Mouse (Mus musculus) left cerebral cortex, postnatal 10 days (tissue): ENCODE data around the gene Mmp19. TPM values are rescaled to one million over a fixed set of nuclear protein-coding genes. Genes with fewer than 3 reads are reported as not detected.
A peak's percentile ranks its signal among the peaks of the same experiment; 100 is the strongest.
"Not testable (repeated sequence)": the region's sequence is repeated elsewhere in the genome, so short reads cannot be mapped to it uniquely, and the experiment has no call there.

Experiments used
- DNase-seq, 2 experiments: peaks; one replicate each; pipeline ENCODE4 v3.0.0; 2021 to 2022; ENCODE audit warnings: low spot score in 2 of 2, mixed read lengths in 1 of 2; ENCODE audit errors: extremely low spot score in 1 of 2
- intact Hi-C: fragments of 180-260 bp; cut with DNase I; formaldehyde crosslinking; loops from one replicate; pipeline ENCODE4 v1.15.1; 2025
- total RNA-seq, 2 experiments: library from RNA; stranded (reverse); gene quantifications; 2 replicates each; pipeline ENCODE4 v1.2.3; 2021

The Mmp19 gene
- total RNA-seq, 2 experiments from 2014 or later: 0.49 to 0.59 TPM

- intact Hi-C loops: no loop called here
- no peak for DNase-seq
These were observed 2.5 kb downstream of the Mmp19 start for GRCm38 (mm10) chr10:128793258-128793657.

- intact Hi-C loops: no loop called here
- peak in 1 of 2 experiments; percentile 7 for DNase-seq
These were observed 3.7 kb downstream of the Mmp19 start for GRCm38 (mm10) chr10:128794391-128794790.

- intact Hi-C loops: no loop called here
- DNase-seq: peak in 1 of 2 experiments; percentile 27
These were observed 4.9 kb downstream of the Mmp19 start for GRCm38 (mm10) chr10:128795581-128795980.

- DNase-seq: peak in 1 of 2 experiments; percentile 9
- intact Hi-C loops: no loop called here
These were observed 8.0 kb downstream of the Mmp19 start for GRCm38 (mm10) chr10:128798676-128799075.

GRCm38 (mm10) chr10:128801981-128802495 is 11.3 kb downstream of the Mmp19 start:
- DNase-seq: peak in 1 of 2 experiments; percentile 39
- intact Hi-C loops: no loop called here

GRCm38 (mm10) chr10:128802956-128803355 is 12.2 kb downstream of the Mmp19 start:
- intact Hi-C loops: no loop called here
- DNase-seq: peak in 1 of 2 experiments; percentile 22

- intact Hi-C loops: no loop called here
- no peak for DNase-seq
These were observed 12.7 kb downstream of the Mmp19 start for GRCm38 (mm10) chr10:128803361-128803760.

GRCm38 (mm10) chr10:128803771-128804270 is 13.1 kb downstream of the Mmp19 start, which contains the start of gene Dnajc14:
Gene Dnajc14 (plus strand): TSS chr10:128804062.
- intact Hi-C loops: no loop called here
- peak; percentile 77 to 79 for DNase-seq

GRCm38 (mm10) chr10:128804271-128805091 is 13.8 kb downstream of the Mmp19 start, which contains the start of gene Tmem198b:
Gene Tmem198b (minus strand): TSS chr10:128804370.
- intact Hi-C loops: no loop called here

GRCm38 (mm10) chr10:128805092-128806000 is 14.6 kb downstream of the Mmp19 start:
- DNase-seq: peak; percentile 93 to 98
- intact Hi-C loops: no loop called here

More at GRCm38 (mm10) chr10:128804271-128805091, 13.8 kb downstream of the Mmp19 start, which contains the start of gene Tmem198b:
- peak; percentile 73 to 83 for DNase-seq

- peak in 1 of 2 experiments; percentile 20 for DNase-seq
- intact Hi-C loops: no loop called here
These were observed 15.4 kb downstream of the Mmp19 start for GRCm38 (mm10) chr10:128806086-128806485.

- intact Hi-C loops: no loop called here
- no peak for DNase-seq
These were observed 16.3 kb downstream of the Mmp19 start for GRCm38 (mm10) chr10:128807018-128807417.

GRCm38 (mm10) chr10:128817033-128817432 is 26.3 kb downstream of the Mmp19 start, which contains the start of gene Sarnp:
Gene Sarnp (plus strand): TSS chr10:128817333.
- intact Hi-C loops: no loop called here
- no peak for DNase-seq

- intact Hi-C loops: no loop called here
- no peak for DNase-seq
These were observed 29.5 kb downstream of the Mmp19 start for GRCm38 (mm10) chr10:128820217-128820616.

- intact Hi-C loops: no loop called here
- peak; percentile 98 to 99 for DNase-seq
These were observed 30.8 kb downstream of the Mmp19 start, which contains the start of gene Ormdl2 for GRCm38 (mm10) chr10:128821358-128822056. Gene Ormdl2 (minus strand): TSS chr10:128821645.

- intact Hi-C loops: no loop called here
These were observed 31.4 kb downstream of the Mmp19 start for GRCm38 (mm10) chr10:128822135-128822534.

GRCm38 (mm10) chr10:128823087-128823486 is 32.4 kb downstream of the Mmp19 start:
- DNase-seq, intact Hi-C loops: not testable (repeated sequence)

More at GRCm38 (mm10) chr10:128822135-128822534, 31.4 kb downstream of the Mmp19 start:
- DNase-seq: no peak

GRCm38 (mm10) chr10:128823821-128824220 is 33.1 kb downstream of the Mmp19 start:
- intact Hi-C loops: no loop called here
- no peak for DNase-seq
